Mouse (Mus musculus) C2C12 (cell line): ENCODE measurements around the gene Lsp1.

Experiments used
- CEBPB ChIP-seq: IDR thresholded peaks from one replicate; pipeline ENCODE4 v1.6.1; 2011; ENCODE audit warnings: low read depth, mild to moderate bottlenecking, control low read depth, moderate library complexity
- CTCF ChIP-seq: IDR thresholded peaks from one replicate; pipeline ENCODE4 v1.5.1; 2011; ENCODE audit not compliant: control insufficient read depth, insufficient read depth, insufficient read length
- MAX ChIP-seq: IDR thresholded peaks from one replicate; pipeline ENCODE4 v1.6.1; 2011; ENCODE audit warnings: mild to moderate bottlenecking, control low read depth
- MYOG ChIP-seq: IDR thresholded peaks from one replicate; pipeline ENCODE4 v1.6.1; 2011; ENCODE audit not compliant: control insufficient read depth, insufficient read length; ENCODE audit errors: extremely low read depth
- USF1 ChIP-seq: IDR thresholded peaks from one replicate; pipeline ENCODE4 v1.6.1; 2011; ENCODE audit warnings: low read depth, mild to moderate bottlenecking, control low read depth, moderate library complexity

DNA sequence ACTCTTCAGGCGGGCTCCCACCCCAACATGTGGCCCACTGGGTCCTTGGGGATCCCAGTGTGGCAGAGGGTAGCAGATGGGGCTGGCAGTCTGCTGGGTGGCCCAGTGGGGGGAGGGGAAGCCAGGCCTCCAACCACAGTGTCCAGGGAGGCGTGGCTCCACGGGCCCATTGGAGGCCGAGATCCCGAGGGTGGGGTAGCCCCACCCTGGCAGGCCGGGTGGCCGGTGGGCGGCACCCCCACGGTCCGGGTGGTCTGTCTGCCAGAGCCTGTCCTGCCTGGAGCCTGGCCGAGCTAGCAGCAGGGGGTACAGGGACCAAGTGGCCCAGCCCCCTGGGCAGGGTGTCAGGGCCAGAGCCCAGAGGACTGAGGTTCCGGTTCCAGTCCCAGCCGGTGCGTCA is 14.2 kb downstream of the Lsp1 start:
- TF ChIP-seq CTCF (no peak), MAX (no peak), USF1 (no peak), MYOG (no peak), CEBPB (no peak)
